Mouse (Mus musculus): ENCODE results near the gene Ccdc194. TPM values are rescaled to one million over a fixed set of nuclear protein-coding genes. Genes with fewer than 3 reads are reported as not detected.

Ccdc194 gene
- polyA plus RNA-seq, 1 experiment from 2014 or later, result 0.09 TPM

DNA sequence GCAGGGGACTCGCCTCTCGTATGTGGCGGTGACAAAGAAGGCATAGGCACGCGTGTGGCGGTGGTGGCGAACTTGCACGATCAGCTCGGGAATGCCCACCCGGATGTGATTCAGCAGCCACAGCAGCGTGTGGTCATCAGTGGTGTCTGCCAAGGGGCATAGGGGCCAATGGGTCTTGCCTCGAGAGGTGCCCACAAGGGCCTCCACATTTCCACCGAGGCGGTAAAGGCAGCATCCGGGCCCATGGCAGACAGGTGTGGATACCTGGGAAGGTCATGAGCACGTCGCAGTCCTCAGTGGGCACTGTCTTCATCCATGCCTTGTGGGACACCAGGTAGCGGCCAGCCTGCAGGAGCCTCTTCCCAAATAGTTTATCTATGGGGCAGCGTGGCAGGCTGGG is 40.8 kb downstream of the Ccdc194 start:
- Histone ChIP-seq H3K27ac (0 out of 2 replicates have a peak overlapping the region, but pooled peaks have one; percentile 89), H3K36me3 (replicated peaks) (peaks cover 29% of the 10 kb centered on the region; the same call in 1 of the 2 replicates), H3K9me3 (no peaks in the 10 kb centered on the region), H3K4me2 (peak overlapping the region; percentile 86), H3K4me1 (peaks cover 57% of the 10 kb centered on the region), H3K9ac (peak overlapping the region; percentile 99), H3K27me3 (replicated peaks) (no peaks in the 10 kb centered on the region), H3K4me3 (peak overlapping the region; percentile 98)
- no peak for ATAC-seq (replicated peaks)
- WGBS, result 93% methylated on average over 19 of the region's 19 CpGs

DNA sequence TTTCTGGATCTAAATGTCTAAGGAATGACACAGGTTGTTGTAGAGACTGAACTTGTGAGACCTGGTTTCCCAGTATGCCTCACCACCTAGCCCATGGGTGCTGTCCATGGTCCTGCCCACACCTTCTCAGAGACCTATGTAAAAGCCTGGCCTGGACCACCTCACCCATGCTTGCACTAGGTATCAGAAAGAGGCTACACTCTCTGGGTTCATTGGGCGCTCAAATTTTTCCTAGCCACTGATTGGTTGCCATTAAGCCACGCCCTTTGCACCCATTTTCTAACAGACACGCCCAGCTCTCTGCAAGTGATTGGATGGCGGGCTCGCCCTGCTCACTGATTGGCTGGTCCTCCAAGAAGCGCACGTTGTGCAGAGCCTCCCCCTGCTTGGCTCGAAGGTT is 41.6 kb downstream of the Ccdc194 start:
- no peak overlapping the region for H3K4me3 ChIP-seq
- H3K9ac ChIP-seq, result no peak overlapping the region
- no peaks in the 10 kb centered on the region for H3K27me3 ChIP-seq (replicated peaks)
- H3K36me3 ChIP-seq (replicated peaks), result peaks cover 33% of the 10 kb centered on the region
- H3K4me1 ChIP-seq, result peaks cover 49% of the 10 kb centered on the region
- WGBS, result 57% methylated on average over 8 of the region's 8 CpGs
- ATAC-seq (replicated peaks), result no peak
- no peaks in the 10 kb centered on the region for H3K9me3 ChIP-seq
- H3K27ac ChIP-seq, result no peak overlapping the region
- H3K4me2 ChIP-seq, result 0 out of 2 replicates have a peak overlapping the region, but pooled peaks have one; percentile 86

DNA sequence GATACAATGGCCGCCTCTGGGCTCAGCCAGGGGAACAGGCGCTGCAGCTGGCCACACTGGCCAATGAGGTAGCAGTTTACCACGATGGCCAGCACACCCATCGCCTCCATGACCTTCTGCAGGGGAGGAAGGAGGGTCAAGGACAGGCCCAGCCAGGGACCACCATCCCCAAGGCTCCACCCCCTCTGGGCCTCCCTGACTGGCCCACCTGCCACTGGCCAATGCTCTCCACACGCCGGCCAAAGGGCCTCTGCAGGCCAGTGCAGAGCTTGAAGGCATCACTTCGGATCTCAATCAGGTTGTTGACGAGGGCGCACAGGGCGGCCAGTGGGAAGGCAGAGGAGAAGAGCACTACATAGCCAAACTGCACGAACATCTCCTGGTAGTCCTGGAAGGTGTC is 46.6 kb downstream of the Ccdc194 start:
- H3K9me3 ChIP-seq, result no peaks in the 10 kb centered on the region
- peaks cover 41% of the 10 kb centered on the region for H3K36me3 ChIP-seq (replicated peaks)
- H3K27me3 ChIP-seq (replicated peaks), result no peaks in the 10 kb centered on the region
- WGBS, result 94% methylated on average over 11 of the region's 11 CpGs
- H3K27ac ChIP-seq, result no peak overlapping the region
- no peak overlapping the region for H3K4me3 ChIP-seq
- no peak overlapping the region for H3K4me2 ChIP-seq
- no peak for ATAC-seq (replicated peaks)
- no peak overlapping the region for H3K9ac ChIP-seq
- H3K4me1 ChIP-seq, result peaks cover 31% of the 10 kb centered on the region

DNA sequence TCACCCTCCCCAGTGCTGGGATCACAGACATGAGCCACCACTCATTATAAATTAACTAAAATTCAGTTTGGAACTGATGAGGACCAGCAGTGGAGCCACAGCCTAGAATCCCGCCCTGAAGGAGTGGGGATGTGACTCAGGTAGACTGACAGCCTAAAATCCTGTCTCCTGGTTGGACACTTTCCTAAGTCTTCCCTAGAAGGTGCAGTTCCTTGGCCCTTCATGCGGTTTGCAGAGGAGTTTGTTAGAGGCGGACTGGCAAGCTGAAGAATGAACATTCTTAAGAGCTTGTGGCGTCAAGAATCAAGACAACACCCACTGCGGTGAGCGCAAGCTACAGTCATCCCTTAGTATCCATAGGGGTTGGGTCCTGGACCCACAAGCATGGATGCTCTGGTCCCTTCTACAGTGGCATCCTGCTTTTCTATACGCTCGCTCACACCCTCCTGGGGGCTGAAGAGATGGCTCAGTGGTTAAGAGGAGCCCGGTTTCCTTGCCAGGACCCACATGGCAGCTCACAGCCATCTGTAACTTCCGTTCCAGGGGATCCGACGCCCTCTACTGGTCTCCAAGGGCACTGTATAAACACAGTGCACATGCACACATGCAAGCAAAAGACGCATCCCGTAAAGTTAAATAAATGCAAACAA is 48.2 kb downstream of the Ccdc194 start:
- H3K9me3 ChIP-seq, result no peaks in the 10 kb centered on the region
- peak overlapping the region; percentile 63 for H3K9ac ChIP-seq
- peak overlapping the region; percentile 49 for H3K4me3 ChIP-seq
- peaks cover 43% of the 10 kb centered on the region for H3K36me3 ChIP-seq (replicated peaks)
- peaks cover 23% of the 10 kb centered on the region for H3K4me1 ChIP-seq
- 38% methylated on average over 14 of the region's 14 CpGs for WGBS
- peak; percentile 8; the same call in 1 of the 2 replicates for ATAC-seq (replicated peaks)
- H3K27ac ChIP-seq, result peak overlapping the region; percentile 89
- no peaks in the 10 kb centered on the region for H3K27me3 ChIP-seq (replicated peaks)
- peak overlapping the region; percentile 71 for H3K4me2 ChIP-seq

DNA sequence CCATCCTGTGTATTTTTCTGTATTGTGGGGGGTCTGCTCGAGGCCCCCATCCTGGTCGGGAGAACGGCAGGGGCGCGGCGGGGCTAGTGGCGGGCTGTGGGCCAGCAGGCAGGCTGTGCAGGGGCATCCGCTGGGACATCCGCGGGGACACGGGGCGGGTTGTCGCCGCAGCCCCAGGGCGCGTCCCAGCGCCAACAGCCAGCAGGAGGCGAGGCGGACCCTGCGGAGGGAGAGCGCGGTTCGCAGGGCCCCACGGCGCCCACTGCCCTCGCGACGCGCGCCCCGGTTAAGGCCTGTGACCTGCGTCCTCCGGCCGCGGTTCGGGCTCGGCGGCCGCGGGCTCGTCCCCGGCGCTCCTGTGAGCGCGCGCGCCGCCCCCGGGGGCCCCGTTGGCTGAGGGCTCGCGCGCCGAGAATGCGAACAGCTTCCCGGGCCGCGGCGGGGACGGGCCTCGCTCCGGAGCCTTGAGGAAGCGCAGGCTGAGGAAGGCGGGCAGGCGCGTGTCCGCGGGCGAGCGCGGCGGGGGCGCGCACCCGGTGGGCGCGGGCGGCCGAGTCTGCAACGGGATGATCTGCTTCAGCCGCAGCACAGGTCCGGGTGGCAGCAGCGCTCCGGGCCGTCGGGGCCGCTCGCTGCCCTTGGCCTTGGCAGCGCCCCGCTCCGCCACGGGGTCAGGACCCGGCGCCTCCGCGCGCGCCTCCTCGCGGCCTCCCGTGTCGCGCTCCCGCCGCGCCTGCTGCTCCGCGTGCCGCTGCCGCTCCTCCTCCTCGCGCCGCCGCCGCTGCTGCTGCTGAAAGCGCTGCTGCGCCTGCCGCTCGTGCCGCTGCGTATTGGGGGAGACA is 49.2 kb downstream of the Ccdc194 start:
- Histone ChIP-seq H3K4me1 (peaks cover 21% of the 10 kb centered on the region), H3K27me3 (replicated peaks) (no peaks in the 10 kb centered on the region), H3K9me3 (no peaks in the 10 kb centered on the region), H3K27ac (peak overlapping the region; percentile 89), H3K4me2 (peak overlapping the region; percentile 71), H3K4me3 (peak overlapping the region; percentile 49), H3K9ac (peak overlapping the region; percentile 63), H3K36me3 (replicated peaks) (peaks cover 34% of the 10 kb centered on the region)
- ATAC-seq (replicated peaks), result peak; percentile 53
- under 1% methylated on average over 103 of the region's 121 CpGs for WGBS

DNA sequence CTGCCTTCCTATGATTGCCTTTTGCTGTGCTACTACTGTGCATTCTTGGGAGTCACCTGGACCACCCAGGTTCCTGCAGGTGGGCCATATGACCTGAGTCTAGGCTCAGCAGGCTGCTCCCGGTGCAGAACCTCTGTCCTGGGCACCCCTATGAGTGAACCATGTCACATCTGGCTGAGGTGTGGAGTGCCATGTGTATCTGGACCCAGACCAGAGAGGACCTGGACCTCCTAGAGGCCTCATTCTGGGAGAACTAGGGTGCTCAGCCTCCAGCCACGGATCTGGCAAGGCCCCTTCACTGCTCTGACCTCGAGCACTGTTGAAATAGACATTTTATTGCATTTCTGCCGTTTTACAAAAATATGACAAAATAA is 49.8 kb downstream of the Ccdc194 start:
- Histone ChIP-seq H3K36me3 (replicated peaks) (peaks cover 30% of the 10 kb centered on the region), H3K27ac (peak overlapping the region; percentile 89; the same call in 1 of the 2 replicates), H3K4me1 (peaks cover 26% of the 10 kb centered on the region), H3K9ac (peak overlapping the region; percentile 63), H3K27me3 (replicated peaks) (no peaks in the 10 kb centered on the region), H3K9me3 (no peaks in the 10 kb centered on the region), H3K4me2 (peak overlapping the region; percentile 71), H3K4me3 (peak overlapping the region; percentile 49)
- WGBS, result 32% methylated on average over 4 of the region's 4 CpGs
- peak; percentile 7; the same call in 1 of the 2 replicates for ATAC-seq (replicated peaks)

DNA sequence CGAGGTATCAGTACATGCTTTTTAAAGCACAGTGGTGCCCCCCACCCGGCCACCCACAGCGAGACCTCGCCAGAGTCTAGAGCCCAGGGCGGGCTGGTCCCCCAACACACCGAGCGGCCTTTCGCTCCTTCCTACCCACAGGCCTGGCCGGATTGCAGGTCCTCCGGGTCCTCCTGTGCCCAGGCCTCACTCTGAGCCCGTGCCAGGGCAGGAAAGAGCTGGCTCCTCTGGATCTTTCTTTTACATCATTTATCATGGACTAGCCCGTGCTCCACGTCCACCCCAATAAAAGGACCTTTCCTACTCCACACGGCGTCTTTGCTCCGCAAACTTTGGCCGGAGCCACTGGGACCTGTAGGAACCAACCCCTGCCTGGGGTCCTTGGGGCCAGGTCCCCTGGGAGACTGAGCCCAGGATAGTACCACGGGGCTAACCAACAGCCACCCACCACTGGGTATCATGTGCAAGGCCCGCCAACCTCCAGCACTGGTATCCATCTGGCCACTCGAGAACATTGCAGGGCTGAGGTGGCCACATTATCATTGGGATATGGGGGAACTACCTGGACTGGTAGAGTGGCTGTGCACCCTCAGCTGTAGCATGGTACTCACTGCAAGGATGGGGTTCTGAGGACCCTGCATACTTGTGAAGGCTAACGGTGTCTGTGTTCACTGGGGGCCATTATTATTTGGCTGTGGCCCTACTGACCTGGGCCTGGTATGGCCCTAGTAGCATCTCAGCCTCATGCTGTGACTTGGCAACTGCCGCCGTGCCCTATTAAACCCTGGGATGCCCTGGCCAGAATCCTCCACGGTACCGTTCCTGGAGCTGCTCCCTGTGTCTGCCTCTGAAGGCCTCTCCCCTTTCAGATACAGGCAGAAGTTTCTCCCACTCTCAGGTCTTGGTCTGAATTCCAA is 50.5 kb downstream of the Ccdc194 start:
- Histone ChIP-seq H3K36me3 (replicated peaks) (peaks cover 23% of the 10 kb centered on the region), H3K27me3 (replicated peaks) (no peaks in the 10 kb centered on the region), H3K9ac (no peak overlapping the region), H3K4me3 (no peak overlapping the region), H3K9me3 (no peaks in the 10 kb centered on the region), H3K27ac (peak overlapping the region; percentile 89; the same call in 1 of the 2 replicates), H3K4me1 (peaks cover 32% of the 10 kb centered on the region), H3K4me2 (peak overlapping the region; percentile 71)
- ATAC-seq (replicated peaks), result no peak; the same call in 1 of the 2 replicates
- WGBS, result 91% methylated on average over 25 of the region's 25 CpGs

DNA sequence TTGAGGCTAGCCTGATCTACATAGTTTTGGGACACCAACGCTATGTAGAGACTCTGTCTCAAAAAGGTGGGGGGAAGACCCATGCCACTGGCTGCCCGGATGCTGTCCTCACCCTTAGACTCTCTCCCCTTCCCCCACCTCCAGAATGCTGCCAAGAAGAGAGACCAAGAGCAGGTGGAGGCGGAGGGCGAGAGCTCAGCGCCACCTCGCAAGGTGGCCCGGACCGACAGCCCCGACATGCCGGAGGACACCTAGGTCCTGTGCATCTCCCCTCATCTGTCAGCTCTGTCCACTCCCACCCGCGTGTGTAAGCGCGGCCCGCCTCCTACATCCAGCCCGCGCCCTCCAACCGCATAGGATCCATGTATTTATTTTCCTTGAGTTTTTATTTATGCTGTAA is 51.2 kb downstream of the Ccdc194 start:
- H3K4me1 ChIP-seq, result peaks cover 37% of the 10 kb centered on the region
- H3K4me2 ChIP-seq, result no peak overlapping the region
- ATAC-seq (replicated peaks), result no peak
- no peak overlapping the region for H3K9ac ChIP-seq
- WGBS, result 94% methylated on average over 18 of the region's 18 CpGs
- H3K4me3 ChIP-seq, result no peak overlapping the region
- H3K27me3 ChIP-seq (replicated peaks), result no peaks in the 10 kb centered on the region
- peaks cover 16% of the 10 kb centered on the region for H3K36me3 ChIP-seq (replicated peaks)
- H3K27ac ChIP-seq, result no peak overlapping the region
- no peaks in the 10 kb centered on the region for H3K9me3 ChIP-seq

DNA sequence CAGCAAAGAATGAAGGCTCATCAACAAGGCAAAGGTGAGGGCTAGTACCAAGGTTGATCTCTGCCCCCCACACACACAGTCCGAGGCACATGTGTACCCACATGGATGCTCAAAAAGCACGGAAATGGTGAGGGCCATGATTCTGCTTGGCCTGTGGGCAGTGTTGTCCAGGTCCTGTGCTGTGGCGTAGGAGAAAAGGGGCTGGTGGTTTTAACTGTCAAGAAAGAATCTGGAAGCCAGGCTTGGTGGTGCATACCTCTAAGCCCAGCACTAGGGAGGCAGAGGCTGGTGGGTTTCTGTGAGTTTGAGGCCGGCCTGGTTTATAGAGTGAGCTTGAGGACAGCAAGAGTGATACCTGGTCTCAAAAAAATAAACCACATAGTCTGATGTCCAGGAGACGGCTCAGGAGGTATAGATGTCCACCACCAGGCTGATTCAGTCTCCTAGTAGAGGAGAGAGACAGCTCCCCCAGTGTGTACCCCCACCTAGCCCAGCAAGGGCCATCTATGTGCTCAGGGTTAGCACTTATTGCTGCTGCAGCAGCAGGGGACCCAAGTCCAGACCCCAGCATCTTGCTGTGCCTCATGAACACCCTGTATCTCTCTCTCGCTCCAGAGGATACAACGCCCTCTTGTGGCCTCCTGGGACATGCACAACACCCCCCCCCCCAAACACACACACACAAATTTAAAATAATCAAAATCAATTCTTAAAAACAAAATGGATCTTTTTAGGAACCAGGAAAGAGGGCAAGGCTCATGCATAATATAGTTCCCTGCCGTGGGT is 52.7 kb downstream of the Ccdc194 start:
- H3K4me3 ChIP-seq, result no peak overlapping the region
- no peak for ATAC-seq (replicated peaks)
- peaks cover 36% of the 10 kb centered on the region for H3K4me1 ChIP-seq
- 88% methylated on average over 8 of the region's 8 CpGs for WGBS
- H3K4me2 ChIP-seq, result no peak overlapping the region
- peaks cover 16% of the 10 kb centered on the region; the same call in 1 of the 2 replicates for H3K36me3 ChIP-seq (replicated peaks)
- no peaks in the 10 kb centered on the region for H3K27me3 ChIP-seq (replicated peaks)
- H3K27ac ChIP-seq, result no peak overlapping the region
- no peaks in the 10 kb centered on the region for H3K9me3 ChIP-seq
- H3K9ac ChIP-seq, result no peak overlapping the region

DNA sequence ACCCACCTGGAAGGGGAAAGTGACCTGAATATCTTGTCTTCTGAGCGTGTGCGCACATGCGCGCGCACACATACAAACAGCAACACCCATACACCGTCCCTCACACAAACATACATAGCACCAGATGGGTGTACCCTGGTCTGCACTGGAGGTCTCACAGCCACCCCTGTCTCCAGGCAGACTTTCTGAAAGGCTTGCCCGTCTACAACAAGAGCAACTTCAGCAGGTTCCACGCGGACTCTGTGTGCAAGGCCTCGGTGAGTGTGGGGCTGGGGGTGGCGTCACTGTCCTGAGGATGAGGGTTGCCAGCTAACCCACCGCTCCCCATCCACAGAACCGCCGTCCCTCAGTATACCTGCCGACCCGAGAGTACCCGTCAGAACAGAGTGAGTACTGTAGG is 53.6 kb downstream of the Ccdc194 start:
- no peaks in the 10 kb centered on the region for H3K27me3 ChIP-seq (replicated peaks)

DNA sequence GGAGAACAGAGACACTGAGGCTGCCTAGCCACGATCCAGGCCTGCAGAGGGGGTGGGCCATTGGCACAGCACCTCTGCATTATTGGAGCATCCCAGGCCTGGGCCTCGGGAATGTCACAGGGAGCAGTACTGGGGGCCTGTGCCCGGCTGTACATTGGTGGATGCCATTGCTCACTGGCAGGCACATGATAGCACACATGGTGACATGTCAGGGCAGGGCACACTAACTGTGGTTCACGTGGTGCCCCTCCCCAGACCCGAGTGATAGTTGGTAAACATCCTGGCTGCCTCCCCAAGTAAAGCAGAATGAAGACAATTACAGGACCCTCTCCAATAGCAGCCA is 54.6 kb downstream of the Ccdc194 start:
- Histone ChIP-seq H3K27me3 (replicated peaks) (no peaks in the 10 kb centered on the region), H3K9ac (no peak overlapping the region), H3K27ac (no peak overlapping the region), H3K4me2 (no peak overlapping the region), H3K36me3 (replicated peaks) (peaks cover 20% of the 10 kb centered on the region; the same call in 1 of the 2 replicates), H3K4me3 (no peak overlapping the region), H3K9me3 (no peaks in the 10 kb centered on the region), H3K4me1 (peaks cover 23% of the 10 kb centered on the region)
- no peak for ATAC-seq (replicated peaks)
- 89% methylated on average over 5 of the region's 5 CpGs for WGBS

More for the DNA sequence above, 53.6 kb downstream of the Ccdc194 start:
- Histone ChIP-seq H3K9ac (no peak overlapping the region), H3K27ac (no peak overlapping the region), H3K4me2 (no peak overlapping the region), H3K9me3 (no peaks in the 10 kb centered on the region), H3K4me1 (peaks cover 27% of the 10 kb centered on the region), H3K4me3 (no peak overlapping the region), H3K36me3 (replicated peaks) (peaks cover 16% of the 10 kb centered on the region; the same call in 1 of the 2 replicates)
- WGBS, result 95% methylated on average over 17 of the region's 17 CpGs
- ATAC-seq (replicated peaks), result no peak

Data from midbrain, embryonic 15.5 days (tissue).